Mouse (Mus musculus) cerebellum, adult 18-20 months (tissue): Measurements from ENCODE around the gene Il17re.

Experiments
- DNase-seq, 2 experiments: peaks; one replicate each; pipeline ENCODE4 v3.0.0; 2021

Il17re gene

GRCm38 (mm10) chr6:113444207-113444965 lies 13.9 kb upstream of the Il17re start:
- no peak for DNase-seq

- peak; percentile 28 to 36 for DNase-seq
These were observed 10.6 kb upstream of the Il17re start for GRCm38 (mm10) chr6:113447639-113448038.

GRCm38 (mm10) chr6:113451839-113452238 lies 6.4 kb upstream of the Il17re start:
- no peak for DNase-seq

GRCm38 (mm10) chr6:113455007-113455406 lies 3.3 kb upstream of the Il17re start:
- no peak for DNase-seq

GRCm38 (mm10) chr6:113458635-113459034 lies 351 bp downstream of the Il17re start:
- peak; percentile 46 to 57 for DNase-seq

GRCm38 (mm10) chr6:113464040-113464439 lies 5.8 kb downstream of the Il17re start:
- no peak for DNase-seq

- peak in 1 of 2 experiments; percentile 32 for DNase-seq
These were observed 7.3 kb downstream of the Il17re start for GRCm38 (mm10) chr6:113465602-113466001.

- DNase-seq = no peak
These were observed 10.2 kb downstream of the Il17re start for GRCm38 (mm10) chr6:113468512-113468911.

- peak; percentile 73 to 80 for DNase-seq
These were observed 10.7 kb downstream of the Il17re start for GRCm38 (mm10) chr6:113469021-113469420.

GRCm38 (mm10) chr6:113469432-113469831 lies 11.1 kb downstream of the Il17re start:
- peak; percentile 83 to 85 for DNase-seq

- no peak for DNase-seq
These were observed 13.1 kb downstream of the Il17re start, which contains the start of gene Il17rc for GRCm38 (mm10) chr6:113471297-113471936. Gene Il17rc, plus strand, starts transcription at chr6:113471427.

- DNase-seq = no peak
These were observed 13.8 kb downstream of the Il17re start for GRCm38 (mm10) chr6:113472061-113472460.

- DNase-seq = no peak
These were observed 15.0 kb downstream of the Il17re start for GRCm38 (mm10) chr6:113473246-113473645.

GRCm38 (mm10) chr6:113473715-113474114 lies 15.4 kb downstream of the Il17re start:
- DNase-seq = no peak

- DNase-seq = no peak
These were observed 19.1 kb downstream of the Il17re start for GRCm38 (mm10) chr6:113477353-113477752.

GRCm38 (mm10) chr6:113478906-113479305 lies 20.6 kb downstream of the Il17re start:
- no peak for DNase-seq

- peak in 1 of 2 experiments; percentile 36 for DNase-seq
These were observed 22.5 kb downstream of the Il17re start for GRCm38 (mm10) chr6:113480555-113481373.

- peak; percentile 70 to 80 for DNase-seq
These were observed 24.3 kb downstream of the Il17re start for GRCm38 (mm10) chr6:113482477-113483099.

GRCm38 (mm10) chr6:113483100-113483615 lies 24.9 kb downstream of the Il17re start, which contains the start of gene Creld1:
Gene Creld1, plus strand, starts transcription at chr6:113483297.
- peak; percentile 96 to 98 for DNase-seq

- peak; percentile 52 to 60 for DNase-seq
These were observed 25.4 kb downstream of the Il17re start for GRCm38 (mm10) chr6:113483729-113484128.

- DNase-seq = peak in 1 of 2 experiments; percentile 27
These were observed 28.9 kb downstream of the Il17re start for GRCm38 (mm10) chr6:113487125-113487576.

- DNase-seq = peak in 1 of 2 experiments; percentile 64
These were observed 31.1 kb downstream of the Il17re start for GRCm38 (mm10) chr6:113489410-113489809.
